Mouse (Mus musculus): ENCODE data around the gene Crtap.

The Crtap gene

GRCm38 (mm10) chr9:114389905-114390748 lies at the start of gene Crtap:
TSS of gene Crtap (minus strand) at chr9:114390675.
- peak; percentile 85 for DNase-seq (ENCODE audit: extremely low read depth, insufficient read length, low spot score)

- DNase-seq (ENCODE audit: extremely low read depth, insufficient read length, low spot score) = no peak
Observed at GRCm38 (mm10) chr9:114435668-114436067, 45.2 kb upstream of the Crtap start.

GRCm38 (mm10) chr9:114428103-114428834 lies 37.8 kb upstream of the Crtap start:
- DNase-seq (ENCODE audit: extremely low read depth, insufficient read length, low spot score) = no peak

- no peak for DNase-seq (ENCODE audit: extremely low read depth, insufficient read length, low spot score)
Observed at GRCm38 (mm10) chr9:114427425-114427824, 37.0 kb upstream of the Crtap start.

- DNase-seq (ENCODE audit: extremely low read depth, insufficient read length, low spot score) = no peak
Observed at GRCm38 (mm10) chr9:114426201-114426600, 35.7 kb upstream of the Crtap start.

- no peak for DNase-seq (ENCODE audit: extremely low read depth, insufficient read length, low spot score)
Observed at GRCm38 (mm10) chr9:114425576-114425975, 35.1 kb upstream of the Crtap start.

- no peak for DNase-seq (ENCODE audit: extremely low read depth, insufficient read length, low spot score)
Observed at GRCm38 (mm10) chr9:114421797-114422196, 31.3 kb upstream of the Crtap start.

GRCm38 (mm10) chr9:114421045-114421444 lies 30.6 kb upstream of the Crtap start:
- no peak for DNase-seq (ENCODE audit: extremely low read depth, insufficient read length, low spot score)

- no peak for DNase-seq (ENCODE audit: extremely low read depth, insufficient read length, low spot score)
Observed at GRCm38 (mm10) chr9:114420443-114420842, 30.0 kb upstream of the Crtap start.

GRCm38 (mm10) chr9:114418187-114418586 lies 27.7 kb upstream of the Crtap start:
- DNase-seq (ENCODE audit: extremely low read depth, insufficient read length, low spot score) = no peak

- no peak for DNase-seq (ENCODE audit: extremely low read depth, insufficient read length, low spot score)
Observed at GRCm38 (mm10) chr9:114416646-114417517, 26.4 kb upstream of the Crtap start.

- no peak for DNase-seq (ENCODE audit: extremely low read depth, insufficient read length, low spot score)
Observed at GRCm38 (mm10) chr9:114415701-114416100, 25.2 kb upstream of the Crtap start.

GRCm38 (mm10) chr9:114413866-114414265 lies 23.4 kb upstream of the Crtap start:
- DNase-seq (ENCODE audit: extremely low read depth, insufficient read length, low spot score) = no peak

GRCm38 (mm10) chr9:114412406-114412805 lies 21.9 kb upstream of the Crtap start:
- DNase-seq (ENCODE audit: extremely low read depth, insufficient read length, low spot score) = no peak

- DNase-seq (ENCODE audit: extremely low read depth, insufficient read length, low spot score) = no peak
Observed at GRCm38 (mm10) chr9:114411295-114411694, 20.8 kb upstream of the Crtap start.

- no peak for DNase-seq (ENCODE audit: extremely low read depth, insufficient read length, low spot score)
Observed at GRCm38 (mm10) chr9:114410313-114410862, 19.9 kb upstream of the Crtap start.

GRCm38 (mm10) chr9:114407676-114408075 lies 17.2 kb upstream of the Crtap start:
- no peak for DNase-seq (ENCODE audit: extremely low read depth, insufficient read length, low spot score)

- peak; percentile 58 for DNase-seq (ENCODE audit: extremely low read depth, insufficient read length, low spot score)
Observed at GRCm38 (mm10) chr9:114401685-114402080, 11.2 kb upstream of the Crtap start.

GRCm38 (mm10) chr9:114400949-114401684 lies 10.6 kb upstream of the Crtap start, which contains the start of the genes Glb1 and Tmppe:
TSS of gene Glb1 (plus strand) at chr9:114401076.
TSS of gene Tmppe (plus strand) at chr9:114401105.
- peak; percentile 92 for DNase-seq (ENCODE audit: extremely low read depth, insufficient read length, low spot score)

GRCm38 (mm10) chr9:114400588-114400948 lies 10.1 kb upstream of the Crtap start:
- no peak for DNase-seq (ENCODE audit: extremely low read depth, insufficient read length, low spot score)

Data from 3134 (cell line).